Mouse (Mus musculus): Measurements from ENCODE around the gene Tmem190.
"Not testable (repeated sequence)": the region's sequence is repeated elsewhere in the genome, so short reads cannot be mapped to it uniquely, and the experiment has no call there.

Tmem190 gene

DNA sequence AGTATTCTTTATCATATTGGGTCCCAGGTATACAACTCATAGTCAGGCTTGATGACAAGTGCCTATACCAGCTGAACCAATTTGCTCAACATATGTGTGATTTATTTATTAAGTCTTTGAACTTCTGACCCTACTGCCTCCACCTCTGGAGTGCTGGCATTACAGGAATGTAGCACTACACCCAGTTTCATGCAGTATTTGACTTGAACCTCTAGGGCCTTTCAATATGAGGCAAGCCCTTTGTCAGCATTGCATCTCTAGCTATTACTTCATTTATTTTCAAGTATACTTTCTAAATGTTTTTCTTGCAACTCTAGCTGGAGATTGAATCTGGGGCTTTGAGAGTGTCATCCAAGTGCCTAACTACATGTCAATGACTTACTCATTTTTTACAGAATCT, 19.5 kb downstream of the Tmem190 start:
- in situ Hi-C loops (cut with MboI; ENCODE audit: low pct_unique_long_range_greater_than_20kb in 1 of 2, low sequenced_read_pairs in 2 of 2, unreplicated experiment in 1 of 2), result no loop called here

DNA sequence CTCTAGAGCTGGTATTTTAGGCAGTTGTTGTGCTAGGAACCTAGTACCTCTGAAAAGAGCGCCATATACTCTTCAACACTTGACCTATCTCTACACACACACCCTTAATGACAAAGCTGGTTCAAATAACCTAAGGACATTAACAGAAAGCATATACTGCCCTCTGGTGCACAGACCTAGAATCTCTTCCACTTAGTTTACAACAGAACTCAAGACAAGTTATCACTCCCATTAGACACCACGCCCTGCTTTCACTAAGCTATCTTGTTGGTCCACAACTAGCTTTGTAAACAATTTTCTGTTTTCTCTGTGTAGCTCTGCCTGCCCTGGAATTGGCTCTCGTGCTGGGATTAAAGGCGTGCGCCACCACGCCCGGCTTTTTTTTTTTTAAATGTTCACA, 24.0 kb downstream of the Tmem190 start:
- in situ Hi-C loops (cut with MboI; ENCODE audit: low pct_unique_long_range_greater_than_20kb in 1 of 2, low sequenced_read_pairs in 2 of 2, unreplicated experiment in 1 of 2), result no loop called here

DNA sequence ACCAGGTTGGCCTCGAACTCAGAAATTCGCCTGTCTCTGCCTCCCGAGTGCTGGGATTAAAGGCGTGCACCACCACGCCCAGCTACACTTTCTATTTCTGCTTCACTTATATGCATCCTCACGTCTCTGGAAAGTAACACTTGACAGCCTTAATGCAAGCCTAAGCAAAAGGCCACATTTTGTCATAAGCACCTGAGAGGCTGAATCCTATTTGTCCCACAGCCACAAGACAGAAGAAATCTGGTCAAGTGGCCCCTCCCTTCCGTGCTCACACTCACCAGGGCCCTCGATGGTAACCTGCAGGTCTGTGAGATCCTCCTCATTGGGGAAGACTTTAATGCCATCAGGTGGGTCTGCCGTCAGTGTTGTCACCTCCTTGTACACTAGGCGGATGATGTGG, 28.4 kb downstream of the Tmem190 start:
- in situ Hi-C loops (cut with MboI; ENCODE audit: low pct_unique_long_range_greater_than_20kb in 1 of 2, low sequenced_read_pairs in 2 of 2, unreplicated experiment in 1 of 2), result not testable (repeated sequence)

DNA sequence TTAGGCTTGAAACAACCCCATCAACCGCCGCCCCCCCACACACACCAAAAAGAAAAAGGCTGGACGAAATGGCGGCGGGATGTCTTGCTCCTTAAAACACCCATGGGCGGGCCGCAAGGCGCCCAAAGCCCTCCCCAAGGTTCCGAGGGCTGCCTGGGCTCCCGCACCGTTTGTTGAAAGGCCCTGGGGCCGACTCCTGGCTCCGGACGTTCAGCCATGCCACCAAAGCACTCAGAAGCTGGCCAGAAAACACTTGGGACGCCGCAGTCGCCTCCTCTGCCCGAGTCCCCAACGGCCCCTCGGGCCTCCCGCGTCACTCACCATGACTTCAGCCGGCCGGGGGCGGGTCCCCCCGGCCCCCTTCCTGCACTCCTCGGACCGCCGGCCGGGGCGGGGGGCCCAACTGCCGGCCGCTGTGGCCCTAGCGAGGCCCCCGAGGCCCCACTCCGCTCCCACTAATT, 29.1 kb downstream of the Tmem190 start:
- in situ Hi-C loops (cut with MboI; ENCODE audit: low pct_unique_long_range_greater_than_20kb in 1 of 2, low sequenced_read_pairs in 2 of 2, unreplicated experiment in 1 of 2), result no loop called here

DNA sequence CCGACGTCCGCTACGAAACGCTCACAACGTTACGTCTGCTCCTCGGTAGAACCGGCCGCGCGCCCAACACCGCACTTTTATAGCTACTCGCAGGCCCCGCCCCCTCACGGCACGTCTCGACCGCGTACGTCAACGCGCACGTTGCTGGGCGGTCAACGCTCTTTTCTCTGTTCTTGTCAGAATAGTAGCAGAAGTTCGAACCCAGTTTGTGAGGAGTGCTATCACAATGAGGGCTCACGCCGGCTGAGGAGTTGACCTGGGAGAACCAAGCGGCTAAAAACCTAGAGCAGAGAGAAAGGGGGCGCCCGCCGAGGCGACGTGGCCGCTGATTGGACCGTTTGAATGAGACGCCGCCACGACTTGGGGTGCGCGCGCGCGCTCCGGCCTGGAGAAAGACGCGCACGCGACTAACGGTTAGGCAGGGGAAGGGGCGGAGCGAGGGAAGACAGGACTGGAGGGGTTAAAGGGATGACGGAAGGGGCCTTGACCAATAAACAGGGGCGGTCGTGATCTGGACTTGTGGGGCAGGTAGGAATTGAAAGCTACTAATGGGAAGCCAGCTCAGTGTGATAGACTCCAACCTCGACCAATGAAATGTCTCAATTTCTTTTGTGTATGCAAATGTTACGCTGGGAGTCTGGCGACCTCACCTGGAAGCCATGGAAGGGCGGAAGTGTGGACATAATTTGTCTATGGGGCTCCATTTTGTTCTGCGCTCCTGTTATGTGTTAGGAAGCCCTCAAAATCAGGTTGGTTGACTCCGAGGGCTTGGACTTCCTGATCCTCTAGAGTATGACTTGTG, 29.8 kb downstream of the Tmem190 start, which contains the start of gene Ube2s:
TSS of gene Ube2s (minus strand) at position 288 of the 802 bp plus-strand sequence.
- in situ Hi-C loops (cut with MboI; ENCODE audit: low pct_unique_long_range_greater_than_20kb in 1 of 2, low sequenced_read_pairs in 2 of 2, unreplicated experiment in 1 of 2), result no loop called here

DNA sequence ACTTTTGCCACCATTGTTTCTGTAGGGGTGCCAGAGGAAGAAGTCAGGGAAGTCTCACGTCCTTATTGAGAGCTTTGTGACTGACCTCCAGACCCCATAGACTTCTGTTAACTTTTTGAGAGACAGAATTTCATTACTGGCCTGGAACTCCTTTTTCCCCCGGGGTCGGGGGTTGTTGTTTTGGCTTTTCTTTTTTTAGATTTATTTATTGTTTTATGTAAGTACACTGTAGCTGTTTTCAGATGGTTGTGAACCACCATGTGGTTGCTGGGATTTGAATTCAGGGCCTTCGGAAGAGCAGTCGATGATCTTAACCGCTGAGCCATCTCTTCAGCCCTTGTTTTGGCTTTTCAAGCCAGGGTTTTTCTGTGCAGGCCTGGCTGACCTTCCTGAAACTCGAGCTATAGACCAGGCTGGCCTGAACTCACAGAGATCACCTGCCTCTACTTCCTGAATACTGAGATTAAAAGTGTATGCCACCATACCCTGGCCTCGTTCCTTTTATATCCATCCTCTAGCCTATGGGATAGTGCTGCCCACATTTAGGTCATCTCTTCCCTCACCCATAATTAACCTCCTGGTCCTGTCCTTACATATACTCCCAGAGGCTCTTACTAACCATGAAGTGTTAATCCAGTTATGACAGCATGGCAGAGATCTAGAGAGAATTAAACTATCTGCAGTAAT, 30.5 kb downstream of the Tmem190 start:
- in situ Hi-C loops (cut with MboI; ENCODE audit: low pct_unique_long_range_greater_than_20kb in 1 of 2, low sequenced_read_pairs in 2 of 2, unreplicated experiment in 1 of 2), result no loop called here

DNA sequence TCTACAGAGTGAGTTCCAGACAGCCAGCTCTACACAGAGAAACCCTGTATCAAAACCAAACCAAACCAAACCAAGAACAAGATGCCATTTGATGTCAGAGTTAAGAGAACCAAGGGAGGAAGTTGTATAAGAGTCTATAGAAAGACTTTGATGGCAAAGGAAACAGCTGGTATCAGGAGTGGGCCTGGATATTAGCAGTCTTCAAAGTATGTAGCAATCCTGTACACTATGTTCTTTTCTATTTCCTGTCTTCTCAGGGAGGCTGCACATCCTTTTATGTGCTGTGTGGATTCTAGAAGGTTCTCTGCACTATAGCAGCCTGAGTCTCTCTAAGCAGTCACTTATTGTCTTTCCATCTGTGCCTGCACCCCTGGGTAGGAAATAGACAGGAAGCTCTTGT, 33.8 kb downstream of the Tmem190 start:
- in situ Hi-C loops (cut with MboI; ENCODE audit: low pct_unique_long_range_greater_than_20kb in 1 of 2, low sequenced_read_pairs in 2 of 2, unreplicated experiment in 1 of 2), result no loop called here

DNA sequence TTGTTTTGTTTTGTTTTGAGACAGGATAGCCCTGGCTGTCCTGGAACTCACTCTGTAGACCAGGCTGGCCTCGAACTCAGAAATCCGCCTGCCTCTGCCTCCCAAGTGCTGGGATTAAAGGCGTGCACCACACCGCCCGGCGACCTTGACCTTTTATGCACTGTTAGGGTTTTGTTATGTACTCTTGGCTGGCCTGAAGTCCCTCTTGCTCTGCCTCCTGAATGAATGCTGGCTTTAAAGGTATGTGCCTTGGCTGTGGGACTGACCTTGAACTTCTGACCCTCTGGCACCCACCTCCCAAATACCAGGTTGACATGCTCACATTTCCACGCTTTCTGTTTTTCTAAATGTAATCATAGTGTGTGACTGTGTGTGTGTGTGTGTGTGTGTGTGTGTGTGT, 38.2 kb downstream of the Tmem190 start:
- in situ Hi-C loops (cut with MboI; ENCODE audit: low pct_unique_long_range_greater_than_20kb in 1 of 2, low sequenced_read_pairs in 2 of 2, unreplicated experiment in 1 of 2), result not testable (repeated sequence)

DNA sequence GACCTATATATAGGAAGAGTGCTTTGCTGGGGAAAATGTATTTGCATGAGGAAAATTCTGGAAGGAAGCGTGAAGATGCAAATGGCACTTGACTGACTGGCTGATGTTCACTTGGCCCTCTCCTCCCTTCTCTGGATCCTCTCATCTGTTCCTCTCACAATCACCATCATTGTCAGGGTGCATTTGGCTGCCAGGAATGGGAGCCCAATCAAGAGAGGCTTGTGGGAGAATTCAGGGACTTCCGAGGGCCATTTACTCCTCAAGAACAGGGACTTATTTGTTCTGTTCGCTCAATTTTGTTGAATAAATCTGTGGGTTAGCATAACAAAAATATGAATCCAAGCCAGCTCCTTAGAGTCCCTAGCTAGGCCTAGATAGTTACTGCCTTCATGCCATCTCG, 39.0 kb downstream of the Tmem190 start:
- in situ Hi-C loops (cut with MboI; ENCODE audit: low pct_unique_long_range_greater_than_20kb in 1 of 2, low sequenced_read_pairs in 2 of 2, unreplicated experiment in 1 of 2), result no loop called here

DNA sequence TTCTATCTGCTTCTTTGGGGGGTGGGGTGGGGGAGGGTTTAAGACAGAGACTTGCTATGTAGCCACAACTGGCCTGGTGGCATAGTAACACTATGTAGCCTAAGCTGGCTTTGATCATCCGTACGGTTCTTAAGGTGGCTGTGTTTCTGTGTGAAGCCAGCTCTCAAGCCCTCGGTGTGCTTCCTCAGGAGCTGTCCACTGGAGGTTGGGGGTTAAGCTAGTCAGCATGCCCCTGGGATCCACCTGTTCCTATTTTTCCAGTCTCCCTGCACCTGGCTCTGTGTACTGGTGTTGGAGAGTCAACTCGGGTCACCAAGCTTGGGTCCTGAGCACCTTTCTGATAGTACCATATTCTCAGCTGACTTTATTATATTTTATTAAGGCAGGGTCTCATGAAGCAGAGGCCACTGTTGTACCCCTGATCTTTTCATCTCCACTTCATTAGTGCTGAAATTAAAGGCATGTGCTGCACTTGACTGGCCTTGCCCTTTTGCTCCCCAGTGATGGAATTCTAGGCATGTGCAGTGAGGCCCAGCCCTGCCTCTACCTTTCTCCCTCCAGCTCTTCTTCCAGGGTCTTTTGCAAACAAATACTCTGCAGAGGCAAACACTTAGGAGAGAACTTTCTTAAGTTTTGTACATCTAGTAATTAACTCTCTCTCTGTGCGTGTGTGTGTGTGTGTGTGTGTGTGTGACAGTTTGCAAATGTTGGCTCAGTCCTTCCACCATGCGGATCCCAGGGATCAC, 39.6 kb downstream of the Tmem190 start:
- in situ Hi-C loops (cut with MboI; ENCODE audit: low pct_unique_long_range_greater_than_20kb in 1 of 2, low sequenced_read_pairs in 2 of 2, unreplicated experiment in 1 of 2), result no loop called here

DNA sequence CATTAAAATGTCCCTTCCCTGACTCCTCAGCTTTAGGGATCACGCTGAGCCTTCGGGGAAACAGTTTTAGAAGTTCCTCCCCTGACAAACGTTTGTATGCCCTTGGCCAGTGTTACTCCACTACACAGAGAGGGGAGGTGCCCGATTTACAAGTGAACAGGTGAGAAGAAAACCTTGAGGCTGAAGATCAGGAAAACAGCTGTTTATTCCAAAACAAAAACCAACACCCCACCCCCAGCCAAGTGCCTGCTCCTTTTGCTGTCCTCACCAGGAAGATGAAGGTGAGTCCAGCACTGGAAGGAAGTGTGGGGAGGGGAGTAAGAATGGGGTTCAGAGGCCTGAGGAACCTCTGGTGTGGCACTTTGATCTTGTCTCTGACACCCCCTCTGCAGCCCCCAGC, 42.6 kb downstream of the Tmem190 start:
- in situ Hi-C loops (cut with MboI; ENCODE audit: low pct_unique_long_range_greater_than_20kb in 1 of 2, low sequenced_read_pairs in 2 of 2, unreplicated experiment in 1 of 2), result no loop called here

DNA sequence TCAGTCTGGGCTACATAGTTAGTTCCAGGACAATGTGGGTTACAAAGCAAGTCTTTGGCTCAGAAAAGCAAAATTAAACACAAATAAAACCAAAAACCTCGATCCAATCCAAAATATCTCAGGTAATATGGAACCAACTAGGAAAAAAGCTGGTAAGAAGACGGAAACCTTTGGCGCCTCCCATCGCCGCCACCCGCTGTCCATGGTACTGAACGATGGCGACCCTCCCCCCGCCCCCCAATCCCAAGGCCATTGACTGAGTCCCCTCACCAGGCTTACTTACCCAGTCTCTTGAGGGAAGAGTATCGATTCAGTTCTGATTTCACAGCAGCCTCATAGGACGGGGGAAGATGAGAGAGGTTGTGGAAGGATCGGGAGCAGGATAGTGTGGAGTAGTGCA, 47.7 kb downstream of the Tmem190 start:
- in situ Hi-C loops (cut with MboI; ENCODE audit: low pct_unique_long_range_greater_than_20kb in 1 of 2, low sequenced_read_pairs in 2 of 2, unreplicated experiment in 1 of 2), result no loop called here

Data from mouse embryonic stem cell (cell line).